Mouse (Mus musculus) R1 (cell line): ENCODE data around the gene Itpkb.

ENCODE experiments used
- DNase-seq: peaks from one replicate; pipeline ENCODE4 v3.0.0-alpha.2; 2018; ENCODE audit warnings: low read depth, low spot score

The Itpkb gene

GRCm38 (mm10) chr1:180313517-180314440 is 16.5 kb upstream of the Itpkb start:
- peak; percentile 92 for DNase-seq

GRCm38 (mm10) chr1:180314641-180315040 is 15.6 kb upstream of the Itpkb start:
- DNase-seq = no peak

GRCm38 (mm10) chr1:180315127-180315526 is 15.2 kb upstream of the Itpkb start:
- DNase-seq = no peak

GRCm38 (mm10) chr1:180317450-180317849 is 12.8 kb upstream of the Itpkb start:
- DNase-seq = no peak

- DNase-seq = no peak
These were observed 11.9 kb upstream of the Itpkb start for GRCm38 (mm10) chr1:180318407-180318806.

- peak; percentile 87 for DNase-seq
These were observed 10.4 kb upstream of the Itpkb start for GRCm38 (mm10) chr1:180319895-180320294.

GRCm38 (mm10) chr1:180322896-180323295 is 7.4 kb upstream of the Itpkb start:
- DNase-seq = no peak

GRCm38 (mm10) chr1:180323491-180323890 is 6.8 kb upstream of the Itpkb start:
- DNase-seq = no peak

GRCm38 (mm10) chr1:180324271-180324670 is 6.0 kb upstream of the Itpkb start:
- no peak for DNase-seq

- DNase-seq = peak; percentile 54
These were observed 1.3 kb upstream of the Itpkb start for GRCm38 (mm10) chr1:180328794-180329665.

GRCm38 (mm10) chr1:180329706-180330105 is 579 bp upstream of the Itpkb start:
- DNase-seq = no peak

GRCm38 (mm10) chr1:180330707-180331545 is 641 bp downstream of the Itpkb start:
- peak; percentile 39 for DNase-seq

GRCm38 (mm10) chr1:180331546-180332075 is 1.3 kb downstream of the Itpkb start:
- peak; percentile 42 for DNase-seq

- DNase-seq = peak; percentile 43
These were observed 2.0 kb downstream of the Itpkb start for GRCm38 (mm10) chr1:180332076-180332927.

GRCm38 (mm10) chr1:180332928-180333440 is 2.7 kb downstream of the Itpkb start:
- DNase-seq = no peak

GRCm38 (mm10) chr1:180333588-180333987 is 3.3 kb downstream of the Itpkb start:
- DNase-seq = no peak

- DNase-seq = no peak
These were observed 4.3 kb downstream of the Itpkb start for GRCm38 (mm10) chr1:180334541-180334940.

GRCm38 (mm10) chr1:180335513-180336375 is 5.5 kb downstream of the Itpkb start:
- DNase-seq = no peak

- DNase-seq = no peak
These were observed 8.1 kb downstream of the Itpkb start for GRCm38 (mm10) chr1:180338358-180338757.
